Mouse (Mus musculus) adrenal gland (tissue): ENCODE results near the gene Tanc1.

Experiments
- intact Hi-C: fragments of 180-260 bp; cut with DNase I; formaldehyde crosslinking; loops from one replicate; pipeline ENCODE4 v1.15.1; 2025

The Tanc1 gene

GRCm38 (mm10) chr2:59648444-59648843 is 36.6 kb downstream of the Tanc1 start:
- intact Hi-C loops: no loop called here

GRCm38 (mm10) chr2:59651801-59652200 is 40.0 kb downstream of the Tanc1 start:
- intact Hi-C loops: no loop called here

GRCm38 (mm10) chr2:59652702-59653101 is 40.9 kb downstream of the Tanc1 start:
- intact Hi-C loops: no loop called here

- intact Hi-C loops: no loop called here
These were observed 41.7 kb downstream of the Tanc1 start for GRCm38 (mm10) chr2:59653306-59654165.

GRCm38 (mm10) chr2:59655471-59655870 is 43.6 kb downstream of the Tanc1 start:
- intact Hi-C loops: loop anchor here (5.0 kb wide), 1 partner anchor 38 kb away; no protein-coding TSS in a partner anchor

- intact Hi-C loops: loop anchor here (5.0 kb wide), 1 partner anchor 39 kb away; no protein-coding TSS in a partner anchor
These were observed 44.8 kb downstream of the Tanc1 start for GRCm38 (mm10) chr2:59656680-59657079.

- intact Hi-C loops: loop anchor here (5.0 kb wide), 1 partner anchor 42 kb away; no protein-coding TSS in a partner anchor
These were observed 47.8 kb downstream of the Tanc1 start for GRCm38 (mm10) chr2:59659686-59660085.

GRCm38 (mm10) chr2:59660891-59661805 is 49.3 kb downstream of the Tanc1 start:
- intact Hi-C loops: no loop called here

- intact Hi-C loops: no loop called here
These were observed 53.1 kb downstream of the Tanc1 start for GRCm38 (mm10) chr2:59664803-59665567.

- intact Hi-C loops: no loop called here
These were observed 54.7 kb downstream of the Tanc1 start for GRCm38 (mm10) chr2:59666533-59666932.

- intact Hi-C loops: no loop called here
These were observed 58.5 kb downstream of the Tanc1 start for GRCm38 (mm10) chr2:59670087-59671060.

GRCm38 (mm10) chr2:59671671-59672070 is 59.8 kb downstream of the Tanc1 start:
- intact Hi-C loops: no loop called here

- intact Hi-C loops: no loop called here
These were observed 60.2 kb downstream of the Tanc1 start for GRCm38 (mm10) chr2:59672086-59672485.

- intact Hi-C loops: no loop called here
These were observed 60.8 kb downstream of the Tanc1 start for GRCm38 (mm10) chr2:59672686-59673085.

GRCm38 (mm10) chr2:59673351-59673750 is 61.5 kb downstream of the Tanc1 start:
- intact Hi-C loops: no loop called here

- intact Hi-C loops: no loop called here
These were observed 62.0 kb downstream of the Tanc1 start for GRCm38 (mm10) chr2:59673877-59674276.

GRCm38 (mm10) chr2:59675270-59675995 is 63.6 kb downstream of the Tanc1 start:
- intact Hi-C loops: no loop called here

- intact Hi-C loops: no loop called here
These were observed 64.2 kb downstream of the Tanc1 start for GRCm38 (mm10) chr2:59676041-59676440.

- intact Hi-C loops: no loop called here
These were observed 64.6 kb downstream of the Tanc1 start for GRCm38 (mm10) chr2:59676442-59676841.
